Mouse (Mus musculus) kidney, postnatal 25 days (tissue): Measurements from ENCODE around the gene Pcsk1.

Experiments
- DNase-seq, 2 experiments: peaks; one replicate each; pipeline ENCODE4 v3.0.0; 2021; ENCODE audit warnings: mixed read lengths in 2 of 2

Pcsk1 gene

GRCm38 (mm10) chr13:75089721-75090410 lies at the start of gene Pcsk1:
Gene Pcsk1 (plus strand): TSS chr13:75089826.
- DNase-seq, result no peak

GRCm38 (mm10) chr13:75058818-75059217 lies 30.8 kb upstream of the Pcsk1 start:
- DNase-seq, result no peak

GRCm38 (mm10) chr13:75063947-75064346 lies 25.7 kb upstream of the Pcsk1 start:
- DNase-seq, result no peak

GRCm38 (mm10) chr13:75088597-75088996 lies 1.0 kb upstream of the Pcsk1 start:
- peak in 1 of 2 experiments; percentile 3 for DNase-seq

- peak in 1 of 2 experiments; percentile 3 for DNase-seq
Measured at GRCm38 (mm10) chr13:75090411-75090779, 769 bp downstream of the Pcsk1 start.

GRCm38 (mm10) chr13:75091071-75091470 lies 1.4 kb downstream of the Pcsk1 start:
- no peak for DNase-seq

GRCm38 (mm10) chr13:75095487-75095886 lies 5.9 kb downstream of the Pcsk1 start:
- no peak for DNase-seq

GRCm38 (mm10) chr13:75113114-75113513 lies 23.5 kb downstream of the Pcsk1 start:
- DNase-seq, result no peak

- no peak for DNase-seq
Measured at GRCm38 (mm10) chr13:75114007-75114424, 24.4 kb downstream of the Pcsk1 start.

GRCm38 (mm10) chr13:75114838-75115237 lies 25.2 kb downstream of the Pcsk1 start:
- no peak for DNase-seq

- DNase-seq, result no peak
Measured at GRCm38 (mm10) chr13:75135833-75136232, 46.2 kb downstream of the Pcsk1 start.

GRCm38 (mm10) chr13:75160661-75161060 lies 71.0 kb downstream of the Pcsk1 start:
- DNase-seq, result no peak

GRCm38 (mm10) chr13:75163408-75163807 lies 73.8 kb downstream of the Pcsk1 start:
- peak in 1 of 2 experiments; percentile 3 for DNase-seq
